Mouse (Mus musculus): Measurements from ENCODE around the gene Apaf1. TPM values are rescaled to one million over a fixed set of nuclear protein-coding genes. Genes with fewer than 3 reads are reported as not detected.

The Apaf1 gene
- polyA plus RNA-seq, 1 experiment from 2014 or later, result 14.1 TPM

DNA sequence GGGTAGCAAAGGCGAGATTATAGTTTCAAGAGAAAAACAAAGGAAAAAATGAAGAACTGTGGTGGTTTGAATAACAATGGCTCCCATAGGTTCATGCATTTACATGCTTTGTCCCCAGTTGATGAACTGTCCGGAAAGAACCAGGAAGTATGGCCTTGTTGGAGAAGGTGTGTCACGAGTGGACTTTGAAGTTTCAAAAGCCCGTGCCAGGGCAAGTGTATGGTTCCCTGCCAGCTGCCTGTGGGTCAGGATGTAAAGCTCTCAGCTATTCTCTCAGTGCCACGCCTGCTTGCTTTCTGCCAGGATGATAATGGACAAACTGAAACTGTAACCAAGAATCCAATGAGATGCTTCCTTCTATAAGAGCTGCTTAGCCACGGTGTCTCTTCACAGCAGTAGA, 20.2 kb downstream of the Apaf1 start:
- H3K9me3 ChIP-seq (replicated peaks; ENCODE audit: low read length), result no peaks in the 10 kb centered on the region
- TF ChIP-seq CTCF (IDR thresholded peaks at IDR 0.05; ENCODE audit: low read depth), result no peak
- no peak overlapping the region for H3K4me3 ChIP-seq (replicated peaks; ENCODE audit: low read depth, low read length)
- WGBS, result 88% methylated on average over 6 of the region's 6 CpGs
- H3K27ac ChIP-seq, result no peak overlapping the region
- H3K36me3 ChIP-seq (ENCODE audit: insufficient read depth, low read length), result peaks cover 22% of the 10 kb centered on the region
- no peaks in the 10 kb centered on the region for H3K27me3 ChIP-seq (ENCODE audit: insufficient read depth, low read length)
- no peak overlapping the region for H3K9ac ChIP-seq (ENCODE audit: low read depth, low read length)
- ATAC-seq (replicated peaks; ENCODE audit: low FRiP score, low read depth) (no peak), DNase-seq (ENCODE audit: low spot score) (no peak)
- H3K4me2 ChIP-seq (ENCODE audit: low read length), result no peak overlapping the region
- no peaks in the 10 kb centered on the region for H3K4me1 ChIP-seq (replicated peaks; ENCODE audit: insufficient read depth, low read length)

DNA sequence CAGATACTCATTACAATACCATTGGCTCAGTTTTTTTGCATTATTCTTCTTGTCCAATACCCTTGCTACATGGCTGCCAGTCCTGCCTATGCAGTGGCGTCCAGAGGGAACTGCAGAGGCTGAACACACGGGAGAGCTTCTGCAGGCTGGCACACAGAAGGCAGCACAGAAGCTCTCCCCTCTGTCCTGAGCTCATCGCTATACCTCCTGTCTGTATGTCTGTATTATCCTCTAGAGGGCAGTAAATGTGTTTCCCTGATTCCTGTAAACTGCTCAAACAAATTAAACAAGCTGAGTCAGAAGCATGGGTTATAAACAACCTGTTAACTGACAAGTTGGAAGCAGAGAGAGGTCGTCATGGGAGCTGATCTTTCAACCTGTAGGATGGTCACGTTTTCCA, 21.8 kb downstream of the Apaf1 start:
- DNase-seq (ENCODE audit: low spot score) (peak; percentile 66), ATAC-seq (replicated peaks; ENCODE audit: low FRiP score, low read depth) (0 out of 2 replicates have a peak, but pooled peaks have one; percentile 10)
- Histone ChIP-seq H3K4me1 (replicated peaks; ENCODE audit: insufficient read depth, low read length) (no peaks in the 10 kb centered on the region), H3K9me3 (replicated peaks; ENCODE audit: low read length) (no peaks in the 10 kb centered on the region), H3K9ac (ENCODE audit: low read depth, low read length) (no peak overlapping the region), H3K36me3 (ENCODE audit: insufficient read depth, low read length) (peaks cover 8% of the 10 kb centered on the region; the same call in 1 of the 2 replicates), H3K4me2 (ENCODE audit: low read length) (no peak overlapping the region), H3K27me3 (ENCODE audit: insufficient read depth, low read length) (no peaks in the 10 kb centered on the region), H3K4me3 (replicated peaks; ENCODE audit: low read depth, low read length) (no peak overlapping the region), H3K27ac (no peak overlapping the region)
- TF ChIP-seq CTCF (IDR thresholded peaks at IDR 0.05; ENCODE audit: low read depth), result peak; percentile 67
- WGBS, result 34% methylated on average over 5 of the region's 5 CpGs

DNA sequence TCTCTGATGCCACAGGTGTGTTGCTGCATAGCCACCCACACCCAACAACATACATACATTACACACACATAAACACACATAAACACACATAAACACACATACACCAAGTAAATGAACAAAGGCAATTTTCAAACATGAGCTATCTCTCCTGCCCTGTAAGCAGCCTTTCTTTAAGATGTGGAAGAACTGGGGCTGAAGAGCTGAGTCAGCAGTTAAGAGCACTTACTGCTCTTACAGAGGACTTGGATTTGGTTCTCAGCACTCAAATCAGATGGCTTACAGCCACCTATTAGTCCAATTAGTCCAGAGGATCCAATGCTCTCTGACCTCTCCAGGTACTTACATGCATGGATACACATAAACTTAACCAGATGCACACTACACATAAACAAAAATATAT, 29.8 kb downstream of the Apaf1 start:
- Histone ChIP-seq H3K36me3 (ENCODE audit: insufficient read depth, low read length) (peaks cover 28% of the 10 kb centered on the region), H3K27ac (no peak overlapping the region), H3K4me1 (replicated peaks; ENCODE audit: insufficient read depth, low read length) (no peaks in the 10 kb centered on the region), H3K27me3 (ENCODE audit: insufficient read depth, low read length) (no peaks in the 10 kb centered on the region), H3K9ac (ENCODE audit: low read depth, low read length) (no peak overlapping the region), H3K4me2 (ENCODE audit: low read length) (no peak overlapping the region), H3K9me3 (replicated peaks; ENCODE audit: low read length) (no peaks in the 10 kb centered on the region), H3K4me3 (replicated peaks; ENCODE audit: low read depth, low read length) (no peak overlapping the region)
- no peak for TF ChIP-seq CTCF (IDR thresholded peaks at IDR 0.05; ENCODE audit: low read depth)
- no peak for ATAC-seq (replicated peaks; ENCODE audit: low FRiP score, low read depth)
- DNase-seq (ENCODE audit: low spot score), result no peak

DNA sequence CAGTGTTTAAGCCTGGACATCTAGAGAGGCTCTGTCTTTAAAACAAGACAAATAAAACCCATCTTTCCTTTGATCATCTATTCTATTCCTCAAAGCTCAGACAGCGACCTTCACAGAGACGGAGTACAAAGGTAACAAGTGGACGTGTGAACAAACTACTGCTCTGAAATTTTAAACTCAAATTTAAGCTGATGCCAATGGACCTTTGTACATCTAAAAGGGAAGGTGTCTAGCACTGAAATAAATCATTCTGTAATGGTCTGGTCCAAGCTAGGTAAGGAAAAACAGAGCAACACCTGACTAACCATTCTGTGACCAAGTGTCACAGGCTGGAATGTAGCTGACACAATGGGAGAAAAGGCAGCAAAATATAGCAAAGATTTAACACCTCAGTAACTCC, 31.4 kb downstream of the Apaf1 start:
- DNase-seq (ENCODE audit: low spot score) (no peak), ATAC-seq (replicated peaks; ENCODE audit: low FRiP score, low read depth) (no peak)
- Histone ChIP-seq H3K27me3 (ENCODE audit: insufficient read depth, low read length) (no peaks in the 10 kb centered on the region), H3K27ac (no peak overlapping the region), H3K36me3 (ENCODE audit: insufficient read depth, low read length) (peaks cover 31% of the 10 kb centered on the region), H3K4me3 (replicated peaks; ENCODE audit: low read depth, low read length) (no peak overlapping the region), H3K9ac (ENCODE audit: low read depth, low read length) (no peak overlapping the region), H3K9me3 (replicated peaks; ENCODE audit: low read length) (no peaks in the 10 kb centered on the region), H3K4me1 (replicated peaks; ENCODE audit: insufficient read depth, low read length) (no peaks in the 10 kb centered on the region), H3K4me2 (ENCODE audit: low read length) (no peak overlapping the region)
- 77% methylated on average over 3 of the region's 3 CpGs for WGBS
- no peak for TF ChIP-seq CTCF (IDR thresholded peaks at IDR 0.05; ENCODE audit: low read depth)

DNA sequence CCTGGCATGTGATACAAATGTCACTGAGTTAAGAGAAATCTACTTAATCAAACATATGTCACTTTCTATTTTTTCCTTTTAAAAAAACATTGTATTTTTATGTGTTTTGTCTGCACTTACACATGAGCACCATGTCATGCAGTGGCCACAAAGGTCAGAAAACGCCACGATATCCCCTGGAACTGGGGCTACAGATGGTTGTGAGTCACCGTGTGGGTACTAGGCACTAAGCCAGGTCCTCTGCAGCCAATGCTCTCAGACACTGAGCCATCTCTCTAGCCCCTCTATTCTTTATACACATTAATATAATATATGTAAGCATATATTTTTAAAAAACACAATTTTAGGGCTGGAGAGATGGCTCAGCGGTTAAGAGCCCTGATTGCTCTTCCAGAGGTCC, 32.9 kb downstream of the Apaf1 start:
- DNase-seq (ENCODE audit: low spot score), result no peak
- WGBS, result 80% methylated on average over 4 of the region's 4 CpGs

DNA sequence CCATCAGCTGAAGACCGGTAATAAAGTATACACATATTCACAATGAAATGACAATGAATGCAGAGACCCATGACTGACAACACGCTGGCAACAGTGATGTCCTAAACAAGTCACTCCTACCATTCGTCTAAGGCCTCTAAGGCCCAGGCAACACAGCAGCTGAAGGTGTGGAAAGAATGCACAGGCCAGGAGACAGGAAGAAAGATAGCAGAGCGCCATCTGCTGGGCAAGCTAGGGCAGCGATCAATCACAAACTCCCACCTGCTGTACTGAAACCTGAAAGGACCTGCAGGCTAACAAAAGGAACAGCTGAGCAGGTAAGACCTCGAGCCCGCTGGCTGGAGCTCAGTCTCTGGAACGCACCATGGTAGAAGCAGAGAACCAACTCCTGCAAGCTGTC, 48.6 kb downstream of the Apaf1 start:
- H3K4me2 ChIP-seq (ENCODE audit: low read length), result no peak overlapping the region
- ATAC-seq (replicated peaks; ENCODE audit: low FRiP score, low read depth) (peak; percentile 68; the same call in 1 of the 2 replicates), DNase-seq (ENCODE audit: low spot score) (peak; percentile 76)
- no peaks in the 10 kb centered on the region for H3K27me3 ChIP-seq (ENCODE audit: insufficient read depth, low read length)
- H3K9ac ChIP-seq (ENCODE audit: low read depth, low read length), result no peak overlapping the region
- H3K36me3 ChIP-seq (ENCODE audit: insufficient read depth, low read length), result peaks cover 20% of the 10 kb centered on the region
- no peaks in the 10 kb centered on the region for H3K9me3 ChIP-seq (replicated peaks; ENCODE audit: low read length)
- TF ChIP-seq CTCF (IDR thresholded peaks at IDR 0.05; ENCODE audit: low read depth), result peak; percentile 86
- H3K27ac ChIP-seq, result no peak overlapping the region
- 22% methylated on average over 8 of the region's 8 CpGs for WGBS
- no peak overlapping the region for H3K4me3 ChIP-seq (replicated peaks; ENCODE audit: low read depth, low read length)
- H3K4me1 ChIP-seq (replicated peaks; ENCODE audit: insufficient read depth, low read length), result no peaks in the 10 kb centered on the region

More for the DNA sequence above, 32.9 kb downstream of the Apaf1 start:
- ATAC-seq (replicated peaks; ENCODE audit: low FRiP score, low read depth), result no peak
- no peak overlapping the region for H3K27ac ChIP-seq
- TF ChIP-seq CTCF (IDR thresholded peaks at IDR 0.05; ENCODE audit: low read depth), result no peak
- H3K4me2 ChIP-seq (ENCODE audit: low read length), result no peak overlapping the region
- H3K36me3 ChIP-seq (ENCODE audit: insufficient read depth, low read length), result peaks cover 27% of the 10 kb centered on the region
- no peaks in the 10 kb centered on the region for H3K27me3 ChIP-seq (ENCODE audit: insufficient read depth, low read length)
- H3K4me1 ChIP-seq (replicated peaks; ENCODE audit: insufficient read depth, low read length), result no peaks in the 10 kb centered on the region
- no peak overlapping the region for H3K4me3 ChIP-seq (replicated peaks; ENCODE audit: low read depth, low read length)
- H3K9me3 ChIP-seq (replicated peaks; ENCODE audit: low read length), result no peaks in the 10 kb centered on the region
- no peak overlapping the region for H3K9ac ChIP-seq (ENCODE audit: low read depth, low read length)

DNA sequence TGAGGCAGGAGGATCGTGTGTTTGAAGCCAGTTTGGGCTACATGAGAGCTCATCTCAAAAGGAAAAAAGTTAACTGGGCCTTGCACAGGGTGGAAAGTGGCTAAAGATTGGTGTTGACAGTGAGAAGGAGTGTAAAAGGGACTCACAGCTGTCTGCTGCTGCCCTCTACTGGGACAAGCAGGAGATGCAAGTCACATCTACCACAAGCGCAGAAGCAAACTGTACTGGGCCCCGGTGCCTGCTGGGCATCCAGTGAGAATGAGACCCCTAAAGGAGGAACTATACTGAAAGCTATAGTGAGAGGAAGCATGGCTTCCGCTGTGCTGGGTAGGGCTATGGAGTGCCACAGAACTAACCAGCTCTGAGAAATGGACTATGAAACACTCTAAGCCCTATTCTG, 50.2 kb downstream of the Apaf1 start:
- no peak overlapping the region for H3K4me2 ChIP-seq (ENCODE audit: low read length)
- H3K27me3 ChIP-seq (ENCODE audit: insufficient read depth, low read length), result no peaks in the 10 kb centered on the region
- H3K36me3 ChIP-seq (ENCODE audit: insufficient read depth, low read length), result peaks cover 21% of the 10 kb centered on the region
- no peak overlapping the region for H3K9ac ChIP-seq (ENCODE audit: low read depth, low read length)
- no peaks in the 10 kb centered on the region for H3K9me3 ChIP-seq (replicated peaks; ENCODE audit: low read length)
- no peaks in the 10 kb centered on the region for H3K4me1 ChIP-seq (replicated peaks; ENCODE audit: insufficient read depth, low read length)
- H3K27ac ChIP-seq, result no peak overlapping the region
- TF ChIP-seq CTCF (IDR thresholded peaks at IDR 0.05; ENCODE audit: low read depth), result peak; percentile 89
- WGBS, result 13% methylated on average over 4 of the region's 4 CpGs
- peak; percentile 87 for DNase-seq (ENCODE audit: low spot score)
- ATAC-seq (replicated peaks; ENCODE audit: low FRiP score, low read depth), result no peak; the same call in 1 of the 2 replicates
- H3K4me3 ChIP-seq (replicated peaks; ENCODE audit: low read depth, low read length), result no peak overlapping the region
